Mouse (Mus musculus) gastrocnemius, postnatal 36 days (tissue): ENCODE data around the gene Gm20834. TPM values are rescaled to one million over a fixed set of nuclear protein-coding genes. Genes with fewer than 3 reads are reported as not detected.
"Not testable (repeated sequence)": the region's sequence is repeated elsewhere in the genome, so short reads cannot be mapped to it uniquely, and the experiment has no call there.

Experiments
- DNase-seq, 2 experiments: peaks; one replicate each; pipeline ENCODE4 v3.0.0; 2022
- intact Hi-C: fragments of 180-260 bp; cut with DNase I; formaldehyde crosslinking; loops from one replicate; pipeline ENCODE4 v1.15.1; 2025
- long read RNA-seq, 2 experiments: library from polyadenylated mRNA; stranded (forward); transcript quantifications; one replicate each; pipeline ENCODE4 v2.0.0; 2021
- total RNA-seq, 2 experiments: library from RNA; stranded (reverse); gene quantifications; 2 replicates each; pipeline ENCODE4 v1.2.3; 2021

Gm20834 gene
- total RNA-seq = not detected
- long read RNA-seq, experiment 1 = 0 reads
- long read RNA-seq, experiment 2 = 0 reads

GRCm38 (mm10) chrY:10324489-10324888 is at the start of gene Gm20834:
Gene Gm20834, minus strand, starts transcription at chrY:10324589.
- DNase-seq, intact Hi-C loops: not testable (repeated sequence)

Other genes starting within 250 kb of the Gm20834 start
- gene Gm21310, start 177.4 kb downstream of the Gm20834 start, total RNA-seq = not detected
- not detected for gene Gm28510, start 88.1 kb upstream of the Gm20834 start, total RNA-seq
- gene Gm20737, start 211.5 kb upstream of the Gm20834 start, total RNA-seq = not detected
- gene Gm21775, start 228.9 kb upstream of the Gm20834 start, total RNA-seq = not detected